Mouse (Mus musculus): ENCODE data around the gene Gpr146. TPM values are rescaled to one million over a fixed set of nuclear protein-coding genes. Genes with fewer than 3 reads are reported as not detected.

The Gpr146 gene
- total RNA-seq, 2 experiments from 2014 or later: 34.0 to 37.8 TPM

Other genes with a start within 250 kb of the Gpr146 start
- 0.72 TPM in 1 of 2 replicates, not detected in the other for gene Prkar1b, start 227.7 kb upstream of the Gpr146 start, total RNA-seq (2015; ENCODE audit: low replicate concordance)
- 0.08 TPM in 1 of 2 replicates, not detected in the other for gene Prkar1b, start 227.7 kb upstream of the Gpr146 start, total RNA-seq (2017; ENCODE audit: low replicate concordance)
- 1.7 and 1.8 TPM in 2 replicates for gene Dnaaf5, start 227.5 kb upstream of the Gpr146 start, total RNA-seq (2015; ENCODE audit: low replicate concordance)
- 2.6 and 3.6 TPM in 2 replicates for gene Dnaaf5, start 227.5 kb upstream of the Gpr146 start, total RNA-seq (2017; ENCODE audit: low replicate concordance)
- gene Sun1, start 177.1 kb upstream of the Gpr146 start, total RNA-seq (2015; ENCODE audit: low replicate concordance): 77.5 and 111 TPM in 2 replicates
- gene Sun1, start 177.1 kb upstream of the Gpr146 start, total RNA-seq (2017; ENCODE audit: low replicate concordance): 99.6 and 190 TPM in 2 replicates
- gene Get4, start 125.4 kb upstream of the Gpr146 start, total RNA-seq (2015; ENCODE audit: low replicate concordance): 35.6 and 36.4 TPM in 2 replicates
- 21.9 and 36.6 TPM in 2 replicates for gene Get4, start 125.4 kb upstream of the Gpr146 start, total RNA-seq (2017; ENCODE audit: low replicate concordance)
- gene Adap1, start 52.1 kb upstream of the Gpr146 start, total RNA-seq (2015; ENCODE audit: low replicate concordance): 4.2 and 5.8 TPM in 2 replicates
- 3.9 and 9.5 TPM in 2 replicates for gene Adap1, start 52.1 kb upstream of the Gpr146 start, total RNA-seq (2017; ENCODE audit: low replicate concordance)
- gene Cox19, start 26.3 kb upstream of the Gpr146 start, total RNA-seq (2015; ENCODE audit: low replicate concordance): 8.8 and 11.9 TPM in 2 replicates
- gene Cox19, start 26.3 kb upstream of the Gpr146 start, total RNA-seq (2017; ENCODE audit: low replicate concordance): 5.3 and 29.0 TPM in 2 replicates
- gene Cyp2w1, start 25.1 kb upstream of the Gpr146 start, total RNA-seq (2015; ENCODE audit: low replicate concordance): not detected in 2 replicates
- gene Cyp2w1, start 25.1 kb upstream of the Gpr146 start, total RNA-seq (2017; ENCODE audit: low replicate concordance): not detected in 2 replicates
- 2.9 TPM in 1 of 2 replicates, not detected in the other for gene C130050O18Rik, start 27.6 kb downstream of the Gpr146 start, total RNA-seq (2015; ENCODE audit: low replicate concordance)
- gene C130050O18Rik, start 27.6 kb downstream of the Gpr146 start, total RNA-seq (2017; ENCODE audit: low replicate concordance): 0.26 TPM in 1 of 2 replicates, not detected in the other
- gene Gper1, start 45.5 kb downstream of the Gpr146 start, total RNA-seq (2015; ENCODE audit: low replicate concordance): not detected in 2 replicates
- not detected in 2 replicates for gene Gper1, start 45.5 kb downstream of the Gpr146 start, total RNA-seq (2017; ENCODE audit: low replicate concordance)
- 4.7 TPM in 1 of 2 replicates, not detected in the other for gene 3110082I17Rik, start 82.8 kb downstream of the Gpr146 start, total RNA-seq (2015; ENCODE audit: low replicate concordance)
- gene 3110082I17Rik, start 82.8 kb downstream of the Gpr146 start, total RNA-seq (2017; ENCODE audit: low replicate concordance): 3.2 and 4.2 TPM in 2 replicates
- gene Zfand2a, start 106.9 kb downstream of the Gpr146 start, total RNA-seq (2015; ENCODE audit: low replicate concordance): 7.2 and 9.2 TPM in 2 replicates
- 3.6 and 5.8 TPM in 2 replicates for gene Zfand2a, start 106.9 kb downstream of the Gpr146 start, total RNA-seq (2017; ENCODE audit: low replicate concordance)
- not detected in 2 replicates for gene Uncx, start 165.8 kb downstream of the Gpr146 start, total RNA-seq (2015; ENCODE audit: low replicate concordance)
- gene Uncx, start 165.8 kb downstream of the Gpr146 start, total RNA-seq (2017; ENCODE audit: low replicate concordance): not detected in 2 replicates